Mouse (Mus musculus) bone marrow, adult 2 months (tissue): ENCODE results near the gene Plac8. TPM values are rescaled to one million over a fixed set of nuclear protein-coding genes. Genes with fewer than 3 reads are reported as not detected.

Experiments used
- H3K27ac ChIP-seq: fragments of 200-500 bp; 2 replicates; pipeline ENCODE4 v1.5.1; 2012; ENCODE audit warnings: low read depth, mild to moderate bottlenecking, control low read depth, inconsistent platforms, low read length; ENCODE audit not compliant: control insufficient read depth, poor library complexity, insufficient read depth
- H3K4me1 ChIP-seq: fragments of 200-500 bp; 2 replicates; pipeline ENCODE4 v1.6.1; 2011; ENCODE audit warnings: low read length; ENCODE audit not compliant: control insufficient read depth, insufficient read depth
- H3K4me3 ChIP-seq: fragments of 200-500 bp; replicated peaks from 2 replicates; pipeline ENCODE3; 2011; ENCODE audit warnings: mild to moderate bottlenecking, low read depth, low read length, control low read depth; ENCODE audit not compliant: control insufficient read depth
- CTCF ChIP-seq: fragments of 200-500 bp; IDR thresholded peaks from 2 replicates; pipeline ENCODE4 v1.5.1; 2011; ENCODE audit warnings: low read length, control low read depth; ENCODE audit not compliant: control insufficient read depth, insufficient read depth
- POLR2A ChIP-seq: fragments of 200-500 bp; IDR thresholded peaks from 2 replicates; pipeline ENCODE4 v1.6.1; 2011; ENCODE audit warnings: low read depth, mild to moderate bottlenecking, control low read depth, low read length, borderline replicate concordance; ENCODE audit not compliant: control insufficient read depth
- WGBS: fragments of 180-500 bp; shearing (Covaris S2); methylation state at CpG from one replicate; pipeline ENCODE4 v1.1.7; 2018; 5-methylcytosine and 5-hydroxymethylcytosine counted together
- polyA plus RNA-seq: library from polyadenylated mRNA; stranded (reverse); fragments of >200 nt; gene quantifications from 2 replicates; pipeline ENCODE4 v1.2.4, GENCODE M21; 2011; ENCODE audit warnings: low replicate concordance; ENCODE audit not compliant: missing spikeins, insufficient read depth, insufficient read length

Plac8 gene
- polyA plus RNA-seq, 1 experiment: 141 TPM

GRCm38 (mm10) chr5:100569997-100570595 is 1.9 kb downstream of the Plac8 start:
- peak overlapping the region; percentile 94; the same call in 1 of the 2 replicates for H3K27ac ChIP-seq
- peaks cover 13% of the 10 kb centered on the region for H3K4me1 ChIP-seq
- peak overlapping the region; percentile 88 for H3K4me3 ChIP-seq
- 3% methylated on average over 13 of the region's 13 CpGs for WGBS
- no peak for TF ChIP-seq CTCF
- TF ChIP-seq POLR2A: no peak

DNA sequence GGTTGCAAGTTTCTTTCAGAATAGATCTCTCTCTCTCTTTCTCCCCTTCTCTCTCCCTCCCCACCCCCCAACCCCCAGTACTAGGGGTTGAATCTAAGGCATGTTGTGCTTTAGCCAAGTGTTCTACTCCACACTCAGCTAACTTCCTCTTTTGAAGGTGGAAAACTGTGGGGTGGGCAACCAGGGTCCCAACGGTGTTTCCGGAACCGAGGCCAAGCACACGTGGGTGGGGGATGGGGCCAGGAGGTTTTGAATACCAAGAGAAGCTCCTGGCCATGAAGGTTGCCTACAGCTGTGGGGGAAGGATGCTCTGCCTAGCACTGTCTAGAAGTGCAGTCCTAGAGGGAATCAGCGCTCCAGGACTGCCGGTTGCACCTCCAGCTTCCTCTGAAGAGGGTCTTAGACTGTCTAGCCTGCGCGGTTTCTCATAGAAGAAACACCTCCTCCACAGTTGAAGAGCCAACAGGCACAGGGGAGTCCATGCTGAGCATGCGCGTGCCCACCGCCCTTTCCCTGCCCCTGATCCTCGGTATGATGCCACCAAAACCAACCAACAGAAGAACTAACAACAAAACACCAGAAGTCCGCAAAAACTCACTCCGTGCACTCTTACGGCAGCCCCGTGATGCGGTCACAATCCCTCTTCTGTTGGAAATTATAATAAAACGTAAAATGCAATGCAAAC is 2.7 kb downstream of the Plac8 start:
- Histone ChIP-seq H3K4me3 (peak overlapping the region; percentile 88), H3K4me1 (peaks cover 13% of the 10 kb centered on the region), H3K27ac (peak overlapping the region; percentile 94)
- TF ChIP-seq CTCF: no peak
- no peak for TF ChIP-seq POLR2A
- 4% methylated on average over 18 of the region's 18 CpGs for WGBS

- no peak for TF ChIP-seq CTCF
- no peak for TF ChIP-seq POLR2A
- no peak overlapping the region for H3K4me3 ChIP-seq
- H3K4me1 ChIP-seq: peaks cover 11% of the 10 kb centered on the region
- no peak overlapping the region for H3K27ac ChIP-seq
- 22% methylated on average over 3 of the region's 3 CpGs for WGBS
Observed at GRCm38 (mm10) chr5:100568802-100569201, 3.2 kb downstream of the Plac8 start.

- Histone ChIP-seq H3K27ac (no peak overlapping the region), H3K4me1 (peaks cover 7% of the 10 kb centered on the region), H3K4me3 (no peak overlapping the region)
- TF ChIP-seq POLR2A: no peak
- TF ChIP-seq CTCF: no peak
- WGBS: 13% methylated on average over 8 of the region's 8 CpGs
Observed at GRCm38 (mm10) chr5:100568177-100568576, 3.9 kb downstream of the Plac8 start.

- WGBS: 21% methylated on average over 13 of the region's 13 CpGs
- Histone ChIP-seq H3K27ac (peak overlapping the region; percentile 30), H3K4me3 (no peak overlapping the region), H3K4me1 (peaks cover 4% of the 10 kb centered on the region)
- TF ChIP-seq CTCF: no peak
- TF ChIP-seq POLR2A: no peak
Observed at GRCm38 (mm10) chr5:100567258-100568032, 4.6 kb downstream of the Plac8 start.

GRCm38 (mm10) chr5:100566798-100567197 is 5.2 kb downstream of the Plac8 start:
- Histone ChIP-seq H3K4me3 (no peak overlapping the region), H3K27ac (no peak overlapping the region; the same call in 1 of the 2 replicates), H3K4me1 (peaks cover 4% of the 10 kb centered on the region)
- TF ChIP-seq POLR2A (no peak), CTCF (no peak)
- 30% methylated on average over 2 of the region's 2 CpGs for WGBS

- no peak overlapping the region for H3K27ac ChIP-seq
- 72% methylated on average over 9 of the region's 9 CpGs for WGBS
- H3K4me1 ChIP-seq: peaks cover 2% of the 10 kb centered on the region; the same call in 1 of the 2 replicates
- no peak overlapping the region for H3K4me3 ChIP-seq
- TF ChIP-seq POLR2A (no peak), CTCF (no peak)
Observed at GRCm38 (mm10) chr5:100562702-100563101, 9.3 kb downstream of the Plac8 start.

DNA sequence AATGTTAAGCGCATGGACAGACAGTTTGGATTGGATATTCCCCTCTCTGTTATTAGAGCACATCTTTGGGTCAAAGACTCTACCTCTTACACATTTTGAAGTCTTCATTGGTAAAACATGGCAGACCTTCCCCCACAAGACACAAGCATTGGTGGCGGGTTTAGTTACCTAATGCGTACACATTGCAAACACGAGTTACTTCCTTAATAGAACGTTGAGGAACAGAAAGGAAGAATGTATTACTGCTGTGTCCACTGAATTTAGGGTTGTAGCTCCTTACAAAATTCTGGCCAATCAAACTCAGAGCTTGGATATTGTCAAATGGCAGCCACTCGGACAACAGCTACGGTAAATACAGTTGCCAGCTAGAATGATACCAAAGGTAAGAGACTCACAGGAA is 12.7 kb downstream of the Plac8 start:
- 54% methylated on average over 7 of the region's 7 CpGs for WGBS
- H3K4me1 ChIP-seq: no peaks in the 10 kb centered on the region; the same call in none of the 2 replicates
- H3K4me3 ChIP-seq: no peak overlapping the region
- peak overlapping the region; percentile 29; the same call in 1 of the 2 replicates for H3K27ac ChIP-seq
- TF ChIP-seq POLR2A (no peak), CTCF (no peak)
